Mouse (Mus musculus) stomach, postnatal 0 days (tissue): ENCODE data around the gene Kif6. TPM values are rescaled to one million over a fixed set of nuclear protein-coding genes. Genes with fewer than 3 reads are reported as not detected.

Source experiments
- ATAC-seq: fragments of 200-750 bp; cut with Nextera tagmentation; 2 replicates; pipeline ENCODE4 v1.8.0; 2017; ENCODE audit not compliant: low FRiP score, low TSS enrichment
- DNase-seq: peaks from one replicate; pipeline ENCODE4 v3.0.0-alpha.2; 2016; ENCODE audit warnings: low spot score
- H3K27ac ChIP-seq: fragments of 300-500 bp; sonication (generic); replicated peaks from 2 replicates; pipeline ENCODE4 v1.5.1; 2014; ENCODE audit warnings: mild to moderate bottlenecking, control low read depth
- H3K27me3 ChIP-seq: fragments of 300-500 bp; sonication (generic); 2 replicates; pipeline ENCODE4 v1.6.1; 2014; ENCODE audit warnings: low read length; ENCODE audit not compliant: control insufficient read depth, insufficient read depth
- H3K36me3 ChIP-seq: fragments of 300-500 bp; sonication (generic); 2 replicates; pipeline ENCODE4 v1.6.1; 2014; ENCODE audit warnings: low read length, mixed read lengths; ENCODE audit not compliant: control insufficient read depth, insufficient read depth
- H3K4me1 ChIP-seq: fragments of 300-500 bp; sonication (generic); replicated peaks from 2 replicates; pipeline ENCODE4 v1.6.1; 2014; ENCODE audit warnings: antibody characterized with exemption; ENCODE audit not compliant: control insufficient read depth, insufficient read depth
- H3K4me2 ChIP-seq: fragments of 300-500 bp; sonication (generic); replicated peaks from 2 replicates; pipeline ENCODE4 v1.6.1; 2014; ENCODE audit warnings: low read depth, mild to moderate bottlenecking, control low read depth, moderate library complexity
- H3K4me3 ChIP-seq: fragments of 300-500 bp; sonication (generic); 2 replicates; pipeline ENCODE4 v1.5.1; 2014; ENCODE audit warnings: low read depth, low read length, control low read depth
- H3K9ac ChIP-seq: fragments of 300-500 bp; sonication (generic); 2 replicates; pipeline ENCODE4 v1.6.1; 2014; ENCODE audit warnings: mild to moderate bottlenecking, low read length, control low read depth, mixed read lengths
- H3K9me3 ChIP-seq: fragments of 300-500 bp; sonication (generic); 2 replicates; pipeline ENCODE4 v1.6.1; 2016; ENCODE audit warnings: low read length; ENCODE audit not compliant: control insufficient read depth
- CTCF ChIP-seq: IDR thresholded peaks from 2 replicates; pipeline ENCODE4 v1.5.1; 2016; ENCODE audit warnings: antibody characterized with exemption, low read depth, mild to moderate bottlenecking, moderate library complexity
- EP300 ChIP-seq: optimal IDR thresholded peaks from 2 replicates; pipeline ENCODE3; 2016; ENCODE audit warnings: antibody characterized with exemption
- WGBS: fragments of 180-500 bp; shearing (Covaris S2); extraction: QIAGEN DNeasy Blood & Tissue Kit; methylation state at CpG from one replicate; pipeline ENCODE4 v1.1.7; 2014; 5-methylcytosine and 5-hydroxymethylcytosine counted together
- polyA plus RNA-seq: library from polyadenylated mRNA; unstranded; fragments of >200 nt; fragmentation: Nextera tagmentation; extraction: Ambion mirVana; gene quantifications from 2 replicates; pipeline ENCODE4 v1.2.1, GENCODE M21; 2015

The Kif6 gene
- polyA plus RNA-seq, 1 experiment from 2014 or later, result 0.85 TPM

GRCm38 (mm10) chr17:49690607-49691454, 75.9 kb downstream of the Kif6 start:
- WGBS, result 46% methylated on average over 10 of the region's 10 CpGs
- no peak for TF ChIP-seq EP300
- TF ChIP-seq CTCF, result 0 out of 2 replicates have a peak, but pooled peaks have one; percentile 7
- 0 out of 2 replicates have a peak, but pooled peaks cover 3% of the 10 kb centered on the region for H3K4me1 ChIP-seq
- H3K4me2 ChIP-seq, result no peak overlapping the region; the same call in 1 of the 2 replicates
- H3K9ac ChIP-seq, result no peak overlapping the region
- ATAC-seq (no peak), DNase-seq (no peak)
- H3K27ac ChIP-seq, result no peak overlapping the region
- no peaks in the 10 kb centered on the region for H3K9me3 ChIP-seq
- no peaks in the 10 kb centered on the region for H3K36me3 ChIP-seq
- H3K4me3 ChIP-seq, result no peak overlapping the region
- H3K27me3 ChIP-seq, result no peaks in the 10 kb centered on the region

- WGBS, result 48% methylated on average over 9 of the region's 9 CpGs
- H3K9me3 ChIP-seq, result no peaks in the 10 kb centered on the region
- H3K4me3 ChIP-seq, result no peak overlapping the region
- no peak overlapping the region; the same call in 1 of the 2 replicates for H3K4me2 ChIP-seq
- no peak overlapping the region for H3K9ac ChIP-seq
- H3K36me3 ChIP-seq, result no peaks in the 10 kb centered on the region
- ATAC-seq, result peak; percentile 38; the same call in 1 of the 2 replicates
- H3K27me3 ChIP-seq, result no peaks in the 10 kb centered on the region
- 0 out of 2 replicates have a peak, but pooled peaks cover 3% of the 10 kb centered on the region for H3K4me1 ChIP-seq
- DNase-seq, result peak; percentile 17
- no peak for TF ChIP-seq EP300
- no peak for TF ChIP-seq CTCF
- H3K27ac ChIP-seq, result 0 out of 2 replicates have a peak overlapping the region, but pooled peaks have one; percentile 30
Observed at GRCm38 (mm10) chr17:49691455-49691805, 76.5 kb downstream of the Kif6 start.

GRCm38 (mm10) chr17:49693206-49693605, 78.3 kb downstream of the Kif6 start:
- H3K9me3 ChIP-seq, result no peaks in the 10 kb centered on the region
- TF ChIP-seq EP300, result no peak
- TF ChIP-seq CTCF, result no peak
- no peaks in the 10 kb centered on the region for H3K27me3 ChIP-seq
- WGBS, result 81% methylated on average over 5 of the region's 5 CpGs
- H3K4me3 ChIP-seq, result no peak overlapping the region
- H3K4me1 ChIP-seq, result 0 out of 2 replicates have a peak, but pooled peaks cover 3% of the 10 kb centered on the region
- ATAC-seq (no peak), DNase-seq (no peak)
- no peaks in the 10 kb centered on the region for H3K36me3 ChIP-seq
- H3K27ac ChIP-seq, result no peak overlapping the region
- no peak overlapping the region for H3K4me2 ChIP-seq
- no peak overlapping the region for H3K9ac ChIP-seq

- no peak for DNase-seq
- 78% methylated on average over 5 of the region's 5 CpGs for WGBS
Observed at GRCm38 (mm10) chr17:49697220-49697619, 82.3 kb downstream of the Kif6 start.

GRCm38 (mm10) chr17:49703492-49704249, 88.7 kb downstream of the Kif6 start:
- Histone ChIP-seq H3K4me2 (no peak overlapping the region), H3K27me3 (no peaks in the 10 kb centered on the region), H3K36me3 (no peaks in the 10 kb centered on the region), H3K9me3 (no peaks in the 10 kb centered on the region), H3K9ac (no peak overlapping the region), H3K27ac (no peak overlapping the region), H3K4me1 (no peaks in the 10 kb centered on the region), H3K4me3 (no peak overlapping the region)
- no peak for ATAC-seq
- DNase-seq, result no peak
- TF ChIP-seq EP300, result no peak
- no peak for TF ChIP-seq CTCF
- 53% methylated on average over 12 of the region's 12 CpGs for WGBS

More at GRCm38 (mm10) chr17:49697220-49697619, 82.3 kb downstream of the Kif6 start:
- Histone ChIP-seq H3K9me3 (no peaks in the 10 kb centered on the region), H3K4me3 (no peak overlapping the region), H3K4me2 (no peak overlapping the region), H3K36me3 (no peaks in the 10 kb centered on the region), H3K27ac (no peak overlapping the region), H3K9ac (no peak overlapping the region), H3K4me1 (no peaks in the 10 kb centered on the region), H3K27me3 (no peaks in the 10 kb centered on the region)
- TF ChIP-seq EP300, result no peak
- no peak for TF ChIP-seq CTCF
- ATAC-seq, result no peak
